Mouse (Mus musculus) limb, embryonic 14.5 days (tissue): ENCODE measurements around the gene Kcnb1. TPM values are rescaled to one million over a fixed set of nuclear protein-coding genes. Genes with fewer than 3 reads are reported as not detected.

Experiments
- ATAC-seq: fragments of 200-750 bp; cut with Nextera tagmentation; 2 replicates; pipeline ENCODE4 v1.8.0; 2017; ENCODE audit warnings: low read depth, moderate number of reproducible peaks, moderate TSS enrichment; ENCODE audit not compliant: low FRiP score
- DNase-seq: peaks from one replicate; pipeline ENCODE4 v3.0.0-alpha.2; 2015; ENCODE audit warnings: low spot score
- H3K27ac ChIP-seq: fragments of 300-500 bp; sonication (generic); replicated peaks from 2 replicates; pipeline ENCODE4 v1.5.1; 2014; ENCODE audit warnings: low read depth, mild to moderate bottlenecking, low read length, moderate library complexity, mixed read lengths
- H3K27me3 ChIP-seq: fragments of 300-500 bp; sonication (generic); 2 replicates; pipeline ENCODE4 v1.6.1; 2014; ENCODE audit warnings: low read length, mixed read lengths; ENCODE audit not compliant: control insufficient read depth, insufficient read depth
- H3K36me3 ChIP-seq: fragments of 300-500 bp; sonication (generic); 2 replicates; pipeline ENCODE4 v1.6.1; 2014; ENCODE audit warnings: mild to moderate bottlenecking, low read length, moderate library complexity, mixed read lengths; ENCODE audit not compliant: control insufficient read depth, insufficient read depth
- H3K4me1 ChIP-seq: fragments of 300-500 bp; sonication (generic); 2 replicates; pipeline ENCODE4 v1.6.1; 2014; ENCODE audit warnings: antibody characterized with exemption, low read length, mixed read lengths; ENCODE audit not compliant: control insufficient read depth, insufficient read depth
- H3K4me2 ChIP-seq: fragments of 300-500 bp; sonication (generic); replicated peaks from 2 replicates; pipeline ENCODE4 v1.6.1; 2014; ENCODE audit warnings: low read depth, mild to moderate bottlenecking, low read length, moderate library complexity; ENCODE audit not compliant: severe bottlenecking
- H3K4me3 ChIP-seq: fragments of 300-500 bp; sonication (generic); replicated peaks from 2 replicates; pipeline ENCODE4 v1.5.1; 2014; ENCODE audit warnings: low read length
- H3K9ac ChIP-seq: fragments of 300-500 bp; sonication (generic); 2 replicates; pipeline ENCODE4 v1.6.1; 2014; ENCODE audit warnings: mild to moderate bottlenecking, low read depth, low read length, moderate library complexity; ENCODE audit not compliant: severe bottlenecking
- H3K9me3 ChIP-seq: fragments of 300-500 bp; sonication (generic); 2 replicates; pipeline ENCODE4 v1.6.1; 2016; ENCODE audit warnings: low read length; ENCODE audit not compliant: control insufficient read depth
- POLR2A ChIP-seq: fragments of 200-500 bp; IDR thresholded peaks from 2 replicates; pipeline ENCODE4 v1.8.0; 2012; ENCODE audit warnings: inconsistent platforms, mild to moderate bottlenecking, moderate library complexity, borderline replicate concordance; ENCODE audit not compliant: insufficient read depth, insufficient read length; ENCODE audit errors: extremely low read depth
- WGBS: fragments of 180-500 bp; shearing (Covaris S2); extraction: QIAGEN DNeasy Blood & Tissue Kit; methylation state at CpG from one replicate; pipeline ENCODE4 v1.1.7; 2014; 5-methylcytosine and 5-hydroxymethylcytosine counted together
- polyA plus RNA-seq, 2 experiments: library from polyadenylated mRNA; depleted of rRNA in 1 of 2; stranded (reverse) in 1 of 2; unstranded in 1 of 2; fragments of >200 nt; fragmentation: Nextera tagmentation in 1 of 2; extraction: Ambion mirVana in 1 of 2; gene quantifications; 2 replicates each; pipeline versions ENCODE4 v1.2.1 to v1.2.3; 2012 to 2014

Kcnb1 gene
- polyA plus RNA-seq, 2 experiments, result 1.3 to 3.3 TPM

- H3K9me3 ChIP-seq, result no peaks in the 10 kb centered on the region
- no peak overlapping the region for H3K4me3 ChIP-seq
- H3K9ac ChIP-seq, result no peak overlapping the region
- peaks cover 34% of the 10 kb centered on the region for H3K27me3 ChIP-seq
- no peak for DNase-seq
- H3K4me1 ChIP-seq, result peaks cover 9% of the 10 kb centered on the region; the same call in 1 of the 2 replicates
- TF ChIP-seq POLR2A, result no peak
- no peak overlapping the region for H3K4me2 ChIP-seq
- no peak for ATAC-seq
- no peak overlapping the region for H3K27ac ChIP-seq
- H3K36me3 ChIP-seq, result no peaks in the 10 kb centered on the region
- 79% methylated on average over 3 of the region's 3 CpGs for WGBS
Measured at GRCm38 (mm10) chr2:167193361-167193760, 3.4 kb upstream of the Kcnb1 start.

GRCm38 (mm10) chr2:167189291-167190075, 472 bp downstream of the Kcnb1 start:
- Histone ChIP-seq H3K36me3 (no peaks in the 10 kb centered on the region), H3K9ac (peak overlapping the region; percentile 50), H3K27ac (no peak overlapping the region), H3K4me2 (peak overlapping the region; percentile 73), H3K9me3 (no peaks in the 10 kb centered on the region), H3K4me3 (peak overlapping the region; percentile 49), H3K27me3 (peaks cover 59% of the 10 kb centered on the region), H3K4me1 (peaks cover 9% of the 10 kb centered on the region; the same call in 1 of the 2 replicates)
- no peak for TF ChIP-seq POLR2A
- DNase-seq (peak; percentile 30), ATAC-seq (peak; percentile 21)
- 3% methylated on average over 33 of the region's 91 CpGs for WGBS

DNA sequence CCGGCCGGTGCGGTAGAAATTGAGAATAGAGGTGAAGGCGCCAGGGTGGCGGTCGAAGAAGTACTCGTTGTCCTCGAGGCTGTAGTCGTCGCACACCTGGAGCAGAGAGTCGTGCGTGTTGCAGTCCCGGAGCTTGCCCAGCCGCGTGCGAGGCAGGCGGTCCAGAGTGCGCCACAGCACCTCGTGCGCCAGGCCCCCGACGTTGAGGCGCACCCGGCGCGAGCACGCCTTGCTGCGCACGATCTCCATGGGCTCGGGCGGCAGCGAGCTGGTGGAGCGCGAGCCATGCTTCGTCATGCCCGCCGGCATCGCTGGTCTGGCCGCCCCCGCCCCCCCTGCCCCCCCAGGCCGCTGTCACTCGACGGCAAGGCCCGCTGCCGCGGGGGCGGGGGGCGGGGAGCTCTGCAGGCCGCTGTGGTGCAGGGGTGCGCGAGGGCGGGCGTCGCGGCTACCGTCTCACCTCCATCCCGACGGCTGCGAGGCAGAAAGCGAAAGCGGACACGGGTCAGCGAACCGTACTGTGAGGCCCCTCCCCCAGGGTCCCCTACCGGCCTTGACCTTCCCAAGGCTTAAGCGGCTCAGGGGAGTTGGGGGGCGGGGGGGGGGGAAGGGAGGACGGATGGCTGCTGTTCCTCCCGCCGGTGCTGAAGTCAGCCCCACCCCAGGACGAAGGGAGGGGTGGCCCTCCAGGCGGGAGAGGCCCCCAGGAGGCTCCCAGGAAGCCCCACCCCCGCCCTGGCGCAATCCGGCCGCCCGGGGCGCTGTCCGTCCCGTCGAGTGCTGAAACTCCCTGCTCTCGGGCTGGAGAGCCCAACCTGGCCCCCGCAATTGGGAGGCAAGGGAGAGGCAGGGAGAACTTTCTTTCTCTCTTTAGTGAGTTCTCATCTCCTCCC, 1.4 kb downstream of the Kcnb1 start:
- Histone ChIP-seq H3K36me3 (no peaks in the 10 kb centered on the region), H3K27me3 (peaks cover 59% of the 10 kb centered on the region), H3K4me2 (peak overlapping the region; percentile 73), H3K27ac (no peak overlapping the region), H3K4me3 (peak overlapping the region; percentile 49), H3K9me3 (no peaks in the 10 kb centered on the region), H3K4me1 (peaks cover 9% of the 10 kb centered on the region; the same call in 1 of the 2 replicates), H3K9ac (no peak overlapping the region; the same call in 1 of the 2 replicates)
- ATAC-seq, result peak; percentile 56
- WGBS, result 13% methylated on average over 66 of the region's 83 CpGs
- peak; percentile 75 for DNase-seq
- TF ChIP-seq POLR2A, result no peak

DNA sequence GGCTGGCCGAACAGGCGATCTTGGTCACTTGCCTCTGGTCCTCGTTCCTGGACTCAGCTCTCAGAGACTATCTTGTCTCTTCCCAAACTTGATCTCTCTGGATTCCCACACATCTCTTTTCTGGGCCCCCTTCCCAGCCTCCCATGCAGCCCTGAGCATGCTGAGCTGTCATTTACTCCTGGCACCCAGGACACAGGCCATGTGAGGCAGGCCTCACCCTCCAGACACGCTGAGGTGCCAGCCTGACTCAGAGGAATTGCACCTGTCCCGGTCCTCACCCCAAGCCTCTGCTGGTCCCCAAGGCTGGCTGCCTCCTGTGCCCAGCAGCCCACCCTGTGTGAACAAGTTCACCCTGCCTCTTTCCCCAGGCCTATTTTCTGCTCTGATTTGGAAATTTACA, 2.8 kb downstream of the Kcnb1 start:
- H3K36me3 ChIP-seq, result no peaks in the 10 kb centered on the region
- no peak for DNase-seq
- peaks cover 59% of the 10 kb centered on the region for H3K27me3 ChIP-seq
- TF ChIP-seq POLR2A, result no peak
- no peak overlapping the region for H3K9ac ChIP-seq
- whole genome bisulfite sequencing, result 73% methylated on average over 5 of the region's 5 CpGs
- peaks cover 9% of the 10 kb centered on the region; the same call in 1 of the 2 replicates for H3K4me1 ChIP-seq
- ATAC-seq, result no peak
- H3K4me3 ChIP-seq, result no peak overlapping the region
- H3K4me2 ChIP-seq, result no peak overlapping the region
- H3K27ac ChIP-seq, result no peak overlapping the region
- no peaks in the 10 kb centered on the region for H3K9me3 ChIP-seq

DNA sequence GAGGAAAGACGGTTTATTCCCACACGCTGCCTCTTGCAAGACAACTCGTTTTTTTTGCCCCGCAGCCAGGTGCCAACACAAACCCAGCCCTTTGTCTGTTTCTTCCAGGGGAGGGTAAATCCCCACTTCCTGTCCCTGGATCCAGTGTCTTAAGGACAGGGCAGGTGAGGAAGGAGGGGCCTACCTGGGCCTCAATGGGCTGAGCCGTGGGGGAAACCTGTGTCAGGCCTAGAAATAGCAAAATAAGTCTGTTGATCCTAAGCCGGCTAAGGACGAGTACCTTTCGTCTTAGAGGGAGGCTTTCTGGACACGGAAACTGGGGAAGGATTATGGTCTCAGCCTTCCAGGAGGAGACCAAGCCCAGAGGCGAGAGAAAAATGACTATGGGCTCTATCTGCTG, 3.4 kb downstream of the Kcnb1 start:
- no peaks in the 10 kb centered on the region for H3K9me3 ChIP-seq
- TF ChIP-seq POLR2A, result no peak
- H3K36me3 ChIP-seq, result no peaks in the 10 kb centered on the region
- no peak overlapping the region for H3K4me3 ChIP-seq
- H3K4me1 ChIP-seq, result peaks cover 9% of the 10 kb centered on the region; the same call in 1 of the 2 replicates
- DNase-seq, result no peak
- no peak overlapping the region for H3K9ac ChIP-seq
- 57% methylated on average over 10 of the region's 10 CpGs for WGBS
- H3K27ac ChIP-seq, result no peak overlapping the region
- peaks cover 53% of the 10 kb centered on the region for H3K27me3 ChIP-seq
- no peak overlapping the region for H3K4me2 ChIP-seq
- ATAC-seq, result no peak
